Mouse (Mus musculus): Measurements from ENCODE around the gene Map3k6. TPM values are rescaled to one million over a fixed set of nuclear protein-coding genes. Genes with fewer than 3 reads are reported as not detected.
A peak's percentile ranks its signal among the peaks of the same experiment; 100 is the strongest.

Map3k6 gene
- 13.8 and 14.8 TPM in 2 replicates for total RNA-seq (2014; rRNA removed; ENCODE audit: low replicate concordance)
- 2.7 and 2.8 TPM in 2 replicates for polyA plus RNA-seq (2015; fragmentation: Nextera tagmentation; extraction: Ambion mirVana)

- H3K4me1 ChIP-seq (ENCODE audit: control insufficient read depth, insufficient read depth): no peaks in the 10 kb centered on the region
- peak within 1 kb of the TSS; percentile 62 for H3K9ac ChIP-seq (replicated peaks; ENCODE audit: low read depth, low read length)
- peak within 1 kb of the TSS; percentile 88 for H3K4me2 ChIP-seq (ENCODE audit: low read depth, low read length)
- H3K9me3 ChIP-seq (replicated peaks; ENCODE audit: control insufficient read depth, low read length): no peaks in the 10 kb centered on the region
- 0 out of 2 replicates have a peak, but pooled peaks cover 7% of the 10 kb centered on the region for H3K27me3 ChIP-seq (ENCODE audit: control insufficient read depth, insufficient read depth, low read length)
- peak within 1 kb of the TSS; percentile 91 for H3K27ac ChIP-seq (ENCODE audit: low read depth)
- peak within 1 kb of the TSS; percentile 62 for H3K4me3 ChIP-seq (ENCODE audit: low read depth, low read length)
- TF ChIP-seq CTCF (IDR thresholded peaks at IDR 0.05; ENCODE audit: low read depth): no peak
- peak; percentile 97 for TF ChIP-seq EP300 (IDR thresholded peaks at IDR 0.05; ENCODE audit: low read depth)
- DNase-seq (ENCODE audit: low spot score): peak; percentile 85
- no peaks in the 10 kb centered on the region for H3K36me3 ChIP-seq (replicated peaks; ENCODE audit: control insufficient read depth, insufficient read depth, low read length)
- peak; percentile 73 for ATAC-seq (ENCODE audit: insufficient read depth, low read depth)
- 11% methylated on average over 16 of the region's 16 CpGs for WGBS
Measured at GRCm38 (mm10) chr4:133240490-133240921, at the start of gene Map3k6. TSS of gene Map3k6 (plus strand) at chr4:133240818.

- no peaks in the 10 kb centered on the region for H3K27me3 ChIP-seq (ENCODE audit: control insufficient read depth, insufficient read depth, low read length)
- no peak overlapping the region for H3K27ac ChIP-seq (ENCODE audit: low read depth)
- H3K9me3 ChIP-seq (replicated peaks; ENCODE audit: control insufficient read depth, low read length): no peaks in the 10 kb centered on the region
- no peak overlapping the region for H3K4me3 ChIP-seq (ENCODE audit: low read depth, low read length)
- no peak for DNase-seq (ENCODE audit: low spot score)
- peaks cover 17% of the 10 kb centered on the region; the same call in 1 of the 2 replicates for H3K4me1 ChIP-seq (ENCODE audit: control insufficient read depth, insufficient read depth)
- WGBS: 81% methylated on average over 11 of the region's 11 CpGs
- H3K9ac ChIP-seq (replicated peaks; ENCODE audit: low read depth, low read length): no peak overlapping the region
- peaks cover 75% of the 10 kb centered on the region for H3K36me3 ChIP-seq (replicated peaks; ENCODE audit: control insufficient read depth, insufficient read depth, low read length)
- ATAC-seq (ENCODE audit: insufficient read depth, low read depth): no peak
- TF ChIP-seq CTCF (IDR thresholded peaks at IDR 0.05; ENCODE audit: low read depth) (no peak), EP300 (IDR thresholded peaks at IDR 0.05; ENCODE audit: low read depth) (no peak)
- no peak overlapping the region for H3K4me2 ChIP-seq (ENCODE audit: low read depth, low read length)
Measured at GRCm38 (mm10) chr4:133194482-133194881, 46.1 kb upstream of the Map3k6 start.

GRCm38 (mm10) chr4:133195014-133195413 is 45.6 kb upstream of the Map3k6 start:
- WGBS: 52% methylated on average over 4 of the region's 4 CpGs
- Histone ChIP-seq H3K9me3 (replicated peaks; ENCODE audit: control insufficient read depth, low read length) (no peaks in the 10 kb centered on the region), H3K36me3 (replicated peaks; ENCODE audit: control insufficient read depth, insufficient read depth, low read length) (peaks cover 69% of the 10 kb centered on the region), H3K4me1 (ENCODE audit: control insufficient read depth, insufficient read depth) (peaks cover 22% of the 10 kb centered on the region; the same call in 1 of the 2 replicates), H3K4me2 (ENCODE audit: low read depth, low read length) (no peak overlapping the region), H3K4me3 (ENCODE audit: low read depth, low read length) (no peak overlapping the region), H3K9ac (replicated peaks; ENCODE audit: low read depth, low read length) (no peak overlapping the region), H3K27me3 (ENCODE audit: control insufficient read depth, insufficient read depth, low read length) (no peaks in the 10 kb centered on the region), H3K27ac (ENCODE audit: low read depth) (no peak overlapping the region)
- no peak for DNase-seq (ENCODE audit: low spot score)
- TF ChIP-seq CTCF (IDR thresholded peaks at IDR 0.05; ENCODE audit: low read depth) (no peak), EP300 (IDR thresholded peaks at IDR 0.05; ENCODE audit: low read depth) (no peak)
- ATAC-seq (ENCODE audit: insufficient read depth, low read depth): no peak

GRCm38 (mm10) chr4:133196136-133196535 is 44.5 kb upstream of the Map3k6 start:
- no peak overlapping the region for H3K9ac ChIP-seq (replicated peaks; ENCODE audit: low read depth, low read length)
- peaks cover 32% of the 10 kb centered on the region; the same call in 1 of the 2 replicates for H3K4me1 ChIP-seq (ENCODE audit: control insufficient read depth, insufficient read depth)
- ATAC-seq (ENCODE audit: insufficient read depth, low read depth): no peak
- no peak overlapping the region for H3K4me2 ChIP-seq (ENCODE audit: low read depth, low read length)
- H3K27ac ChIP-seq (ENCODE audit: low read depth): no peak overlapping the region
- no peak for DNase-seq (ENCODE audit: low spot score)
- H3K27me3 ChIP-seq (ENCODE audit: control insufficient read depth, insufficient read depth, low read length): no peaks in the 10 kb centered on the region
- TF ChIP-seq CTCF (IDR thresholded peaks at IDR 0.05; ENCODE audit: low read depth) (no peak), EP300 (IDR thresholded peaks at IDR 0.05; ENCODE audit: low read depth) (no peak)
- H3K36me3 ChIP-seq (replicated peaks; ENCODE audit: control insufficient read depth, insufficient read depth, low read length): peaks cover 58% of the 10 kb centered on the region
- no peak overlapping the region for H3K4me3 ChIP-seq (ENCODE audit: low read depth, low read length)
- WGBS: 64% methylated on average over 2 of the region's 2 CpGs
- H3K9me3 ChIP-seq (replicated peaks; ENCODE audit: control insufficient read depth, low read length): no peaks in the 10 kb centered on the region

GRCm38 (mm10) chr4:133196852-133197251 is 43.8 kb upstream of the Map3k6 start:
- H3K36me3 ChIP-seq (replicated peaks; ENCODE audit: control insufficient read depth, insufficient read depth, low read length): peaks cover 51% of the 10 kb centered on the region
- no peak overlapping the region for H3K27ac ChIP-seq (ENCODE audit: low read depth)
- H3K4me1 ChIP-seq (ENCODE audit: control insufficient read depth, insufficient read depth): peaks cover 35% of the 10 kb centered on the region; the same call in 1 of the 2 replicates
- no peaks in the 10 kb centered on the region for H3K27me3 ChIP-seq (ENCODE audit: control insufficient read depth, insufficient read depth, low read length)
- DNase-seq (ENCODE audit: low spot score): no peak
- no peak overlapping the region for H3K4me2 ChIP-seq (ENCODE audit: low read depth, low read length)
- 33% methylated on average over 7 of the region's 7 CpGs for WGBS
- H3K9ac ChIP-seq (replicated peaks; ENCODE audit: low read depth, low read length): no peak overlapping the region
- no peak overlapping the region for H3K4me3 ChIP-seq (ENCODE audit: low read depth, low read length)
- H3K9me3 ChIP-seq (replicated peaks; ENCODE audit: control insufficient read depth, low read length): no peaks in the 10 kb centered on the region
- TF ChIP-seq EP300 (IDR thresholded peaks at IDR 0.05; ENCODE audit: low read depth) (no peak), CTCF (IDR thresholded peaks at IDR 0.05; ENCODE audit: low read depth) (no peak)
- no peak for ATAC-seq (ENCODE audit: insufficient read depth, low read depth)

- no peaks in the 10 kb centered on the region for H3K9me3 ChIP-seq (replicated peaks; ENCODE audit: control insufficient read depth, low read length)
- no peak overlapping the region for H3K9ac ChIP-seq (replicated peaks; ENCODE audit: low read depth, low read length)
- TF ChIP-seq CTCF (IDR thresholded peaks at IDR 0.05; ENCODE audit: low read depth) (no peak), EP300 (IDR thresholded peaks at IDR 0.05; ENCODE audit: low read depth) (no peak)
- ATAC-seq (ENCODE audit: insufficient read depth, low read depth) (no peak), DNase-seq (ENCODE audit: low spot score) (no peak)
- peak overlapping the region; percentile 62 for H3K27ac ChIP-seq (ENCODE audit: low read depth)
- H3K4me3 ChIP-seq (ENCODE audit: low read depth, low read length): no peak overlapping the region
- H3K4me1 ChIP-seq (ENCODE audit: control insufficient read depth, insufficient read depth): peaks cover 35% of the 10 kb centered on the region; the same call in 1 of the 2 replicates
- no peak overlapping the region for H3K4me2 ChIP-seq (ENCODE audit: low read depth, low read length)
- H3K27me3 ChIP-seq (ENCODE audit: control insufficient read depth, insufficient read depth, low read length): no peaks in the 10 kb centered on the region
- H3K36me3 ChIP-seq (replicated peaks; ENCODE audit: control insufficient read depth, insufficient read depth, low read length): peaks cover 46% of the 10 kb centered on the region
- WGBS: 34% methylated on average over 5 of the region's 5 CpGs
Measured at GRCm38 (mm10) chr4:133197355-133197754, 43.3 kb upstream of the Map3k6 start.

Measured in heart, postnatal 0 days (tissue).